Mouse (Mus musculus) kidney, postnatal 14 days (tissue): Measurements from ENCODE around the gene Olfr963.
A peak's percentile ranks its signal among the peaks of the same experiment; 100 is the strongest.
"Not testable (repeated sequence)": the region's sequence is repeated elsewhere in the genome, so short reads cannot be mapped to it uniquely, and the experiment has no call there.

ENCODE experiments used
- DNase-seq: peaks from one replicate; pipeline ENCODE4 v3.0.0; 2022; ENCODE audit warnings: mixed read lengths

The Olfr963 gene

GRCm38 (mm10) chr9:39666905-39667304 is at the start of gene Olfr963:
TSS of gene Olfr963 (plus strand) at chr9:39667205.
- DNase-seq: no peak

GRCm38 (mm10) chr9:39621073-39621472 is 45.9 kb upstream of the Olfr963 start, which contains the start of gene Olfr960:
TSS of gene Olfr960 (plus strand) at chr9:39621373.
- DNase-seq: no peak

- no peak for DNase-seq
These were observed 43.2 kb upstream of the Olfr963 start for GRCm38 (mm10) chr9:39623783-39624182.

- DNase-seq: no peak
These were observed 42.3 kb upstream of the Olfr963 start for GRCm38 (mm10) chr9:39624711-39625110.

GRCm38 (mm10) chr9:39629069-39629468 is 37.9 kb upstream of the Olfr963 start:
- DNase-seq: no peak

- no peak for DNase-seq
These were observed 33.0 kb upstream of the Olfr963 start for GRCm38 (mm10) chr9:39633913-39634594.

GRCm38 (mm10) chr9:39644785-39645184 is 22.2 kb upstream of the Olfr963 start, which contains the start of gene Olfr961:
TSS of gene Olfr961 (plus strand) at chr9:39645085.
- no peak for DNase-seq

- DNase-seq: no peak
These were observed 19.6 kb upstream of the Olfr963 start for GRCm38 (mm10) chr9:39647382-39647781.

- no peak for DNase-seq
These were observed 12.1 kb upstream of the Olfr963 start for GRCm38 (mm10) chr9:39654756-39655396.

GRCm38 (mm10) chr9:39669723-39670122 is 2.7 kb downstream of the Olfr963 start:
- DNase-seq: no peak

- DNase-seq: no peak
These were observed 7.8 kb downstream of the Olfr963 start for GRCm38 (mm10) chr9:39674820-39675219.

- no peak for DNase-seq
These were observed 11.6 kb downstream of the Olfr963 start for GRCm38 (mm10) chr9:39678557-39678956.

- DNase-seq: no peak
These were observed 12.3 kb downstream of the Olfr963 start for GRCm38 (mm10) chr9:39679280-39679679.

GRCm38 (mm10) chr9:39701123-39701522 is 34.1 kb downstream of the Olfr963 start:
- not testable (repeated sequence) for DNase-seq

- no peak for DNase-seq
These were observed 40.0 kb downstream of the Olfr963 start, which contains the start of gene Olfr149 for GRCm38 (mm10) chr9:39707017-39707416. TSS of gene Olfr149 (minus strand) at chr9:39707117.

GRCm38 (mm10) chr9:39708958-39709357 is 42.0 kb downstream of the Olfr963 start:
- peak; percentile 55 for DNase-seq

- DNase-seq: no peak
These were observed 44.0 kb downstream of the Olfr963 start, which contains the start of gene Olfr965 for GRCm38 (mm10) chr9:39711053-39711452. TSS of gene Olfr965 (plus strand) at chr9:39711353.
